Mouse (Mus musculus) liver, postnatal 0 days (tissue): ENCODE measurements around the gene Ralgds.

Experiments used
- CTCF ChIP-seq: sonication (generic); IDR thresholded peaks from 2 replicates; pipeline ENCODE4 v1.5.1; 2016; ENCODE audit warnings: antibody characterized with exemption, low read depth
- EP300 ChIP-seq: IDR thresholded peaks from 2 replicates; pipeline ENCODE4 v1.6.1; 2016; ENCODE audit warnings: antibody characterized with exemption, low read depth, mild to moderate bottlenecking

DNA sequence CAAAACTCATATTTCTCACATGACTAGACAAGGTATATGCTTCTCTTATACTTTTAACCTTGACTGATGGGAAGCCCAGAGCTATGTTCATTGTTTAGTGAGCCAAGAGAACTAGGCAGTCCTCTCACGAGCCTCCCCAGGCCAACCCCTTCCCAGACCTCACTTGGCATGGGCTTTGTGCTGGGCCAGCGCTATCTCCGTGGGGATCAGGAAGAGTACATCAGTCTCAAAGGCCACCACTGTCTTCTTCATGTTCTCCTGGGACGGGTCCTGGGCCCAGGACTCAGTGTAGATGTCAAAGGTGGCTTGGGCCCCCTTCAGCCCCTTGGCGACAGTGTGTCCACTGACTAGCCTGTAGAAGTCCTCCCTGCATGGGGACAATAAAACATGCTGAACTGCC is 44.5 kb downstream of the Ralgds start:
- TF ChIP-seq CTCF (no peak), EP300 (no peak)
